Mouse (Mus musculus) cerebellum, postnatal 25 days (tissue): ENCODE measurements at regions not wholly inside any gene's neighbourhood (a gene's known extent, or its start where the extent isn't known, plus 50 kb on each side); places are given as distances from the start of the nearest gene placed in this dataset.
A peak's percentile ranks its signal among the peaks of the same experiment; 100 is the strongest.

ENCODE experiments used
- DNase-seq, 2 experiments: peaks; one replicate each; pipeline ENCODE4 v3.0.0; 2021; ENCODE audit warnings: mixed read lengths in 2 of 2

DNA sequence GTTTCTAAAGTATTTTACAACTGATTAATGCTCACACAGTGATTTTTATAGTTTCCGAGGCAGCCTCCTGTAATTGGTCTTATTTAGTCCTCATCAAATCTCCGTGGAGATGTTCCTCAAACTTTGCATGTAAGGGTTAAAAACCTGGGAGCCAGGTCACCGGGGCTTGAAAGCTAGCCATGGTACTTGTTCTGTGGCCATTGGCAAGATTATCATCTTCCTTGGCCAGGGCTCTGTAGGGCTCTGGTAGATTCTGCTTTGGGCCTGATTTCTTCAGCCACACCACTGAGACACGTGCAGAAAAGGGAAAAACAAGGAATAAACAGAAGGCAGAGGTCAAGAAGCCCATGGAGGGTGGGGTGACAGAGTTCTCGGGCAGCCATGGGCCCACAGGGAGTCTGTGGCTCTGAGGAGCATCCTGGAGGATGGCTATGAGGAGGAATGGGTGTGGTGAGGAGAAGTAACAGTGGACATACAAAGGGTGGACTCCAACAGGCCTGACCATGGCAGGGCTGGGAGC lies 50.7 kb upstream of the Eps8l3 start:
- no peak for DNase-seq

DNA sequence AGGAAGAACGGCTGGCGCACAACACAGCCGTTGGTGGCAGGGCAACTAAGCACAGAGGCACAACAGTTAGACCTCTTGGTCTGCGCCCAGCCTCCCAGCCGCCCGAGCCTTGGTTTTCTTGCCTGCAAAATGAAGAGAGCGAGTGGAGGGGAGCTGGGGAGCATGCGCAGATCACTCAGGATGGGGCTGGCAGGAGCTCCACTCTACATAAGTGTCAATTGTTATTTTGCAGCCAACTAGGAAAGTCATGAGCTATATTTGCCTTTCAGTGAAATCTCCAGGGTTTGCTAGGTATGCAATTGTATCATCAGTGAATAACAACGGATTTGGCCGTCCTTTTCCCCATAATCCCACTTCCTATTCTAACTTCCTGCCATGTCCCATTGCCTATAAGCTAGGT lies 51.6 kb upstream of the Eps8l3 start:
- DNase-seq: peak; percentile 29 to 45

DNA sequence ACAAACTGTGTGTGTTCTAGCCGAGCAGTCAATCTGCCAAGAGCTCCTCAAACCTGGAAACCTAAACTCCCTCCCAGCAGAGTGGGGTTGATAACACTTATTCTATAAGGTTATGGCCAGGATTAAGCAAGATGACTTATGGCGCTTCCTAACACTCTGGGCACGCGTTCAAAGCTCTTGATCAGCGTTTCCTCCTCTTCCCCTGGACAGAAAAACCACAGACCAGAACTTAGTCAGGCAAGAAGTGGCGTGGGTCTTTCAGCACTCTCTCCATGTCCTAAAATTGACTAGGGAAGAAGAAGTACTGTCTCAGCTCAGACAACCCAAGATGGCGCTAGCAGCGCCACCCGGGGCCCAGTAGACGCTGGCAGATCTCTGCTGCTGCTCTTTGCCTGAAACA lies 52.7 kb upstream of the Eps8l3 start:
- no peak for DNase-seq

DNA sequence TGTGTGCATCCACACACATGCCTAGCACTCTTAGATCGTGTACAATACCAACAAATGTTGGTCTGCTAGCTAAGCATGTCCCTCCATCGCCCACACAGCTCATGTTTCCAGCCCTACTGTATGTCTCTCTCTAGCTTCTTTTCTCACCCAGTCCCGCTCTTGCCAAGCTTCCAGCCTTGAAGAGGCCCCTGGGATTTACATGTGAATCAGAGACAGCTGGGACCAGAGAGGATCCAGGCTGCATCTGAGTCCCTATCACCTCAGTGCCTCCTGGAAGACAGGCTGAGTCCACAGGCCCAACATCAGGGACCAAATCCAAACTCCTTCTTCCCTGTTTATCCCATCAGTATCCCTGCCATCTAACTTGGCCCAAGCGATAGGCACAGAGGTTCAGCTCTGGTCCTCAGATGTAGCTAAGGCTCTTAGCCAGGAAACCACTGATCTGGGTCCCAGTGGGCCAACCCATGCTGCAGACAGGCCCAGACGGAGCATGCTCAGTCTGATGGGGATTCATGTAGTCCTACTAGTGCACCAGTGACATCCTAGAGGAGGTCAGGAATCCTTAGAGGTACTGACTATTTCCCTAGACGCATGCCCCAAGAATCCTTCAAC lies 53.3 kb upstream of the Eps8l3 start:
- no peak for DNase-seq

DNA sequence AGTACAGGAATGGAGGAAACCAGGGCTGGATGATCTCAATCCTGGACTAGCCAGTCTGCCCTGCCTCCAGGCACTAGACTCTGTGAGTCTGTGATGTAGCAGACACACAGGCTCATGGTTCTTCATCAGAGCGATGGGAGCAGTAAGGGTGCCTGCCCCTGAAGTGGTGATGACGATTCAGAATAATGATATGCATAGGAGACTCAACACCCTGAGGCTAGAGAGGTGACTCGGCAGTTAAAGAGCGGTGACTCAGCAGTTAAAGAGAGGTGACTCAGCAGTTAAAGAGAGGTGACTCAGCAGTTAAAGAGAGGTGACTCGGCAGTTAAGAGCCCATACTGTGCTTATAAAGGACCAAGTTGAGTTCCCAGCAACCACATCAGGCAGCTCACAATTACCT lies 53.9 kb upstream of the Eps8l3 start:
- no peak for DNase-seq

DNA sequence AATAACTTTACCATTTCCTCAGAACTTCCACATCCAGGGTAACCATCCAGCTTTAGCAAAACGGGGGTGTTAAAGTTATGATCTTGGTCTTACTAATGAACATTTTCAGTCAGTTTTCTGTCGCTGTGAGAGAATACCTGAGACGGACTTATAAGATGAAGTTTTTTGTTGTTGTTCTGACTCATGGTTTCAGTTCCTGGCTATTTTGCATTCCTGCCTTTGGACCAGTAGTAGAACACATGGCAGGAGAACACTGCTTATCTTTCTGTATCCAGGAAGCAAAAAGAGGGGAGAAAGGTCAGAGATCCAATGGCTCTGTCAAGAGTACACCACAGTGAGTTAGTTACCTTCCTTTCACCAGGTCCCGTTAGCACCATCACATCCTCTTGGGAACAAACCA lies 54.5 kb upstream of the Eps8l3 start:
- DNase-seq: no peak

DNA sequence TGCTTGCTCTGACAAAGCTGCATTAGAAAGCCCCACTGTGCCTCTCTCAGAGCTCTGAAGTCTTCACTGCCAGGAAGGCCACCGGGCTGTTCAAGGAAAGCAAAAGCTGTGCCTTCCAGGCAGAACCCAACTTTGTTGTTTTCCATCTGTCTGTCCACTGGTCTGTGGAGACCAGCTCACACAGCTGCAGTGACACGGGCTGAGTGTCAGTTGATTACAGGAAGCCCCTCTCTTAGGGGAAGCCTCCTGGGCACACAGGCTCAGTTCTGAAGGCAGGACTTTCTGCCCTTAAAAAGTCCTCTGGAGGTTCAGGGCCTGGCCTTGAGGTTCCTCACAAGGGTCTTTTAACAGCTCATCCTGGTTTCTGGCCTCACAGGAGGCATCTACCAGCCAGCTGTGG lies 55.1 kb upstream of the Eps8l3 start:
- no peak for DNase-seq

DNA sequence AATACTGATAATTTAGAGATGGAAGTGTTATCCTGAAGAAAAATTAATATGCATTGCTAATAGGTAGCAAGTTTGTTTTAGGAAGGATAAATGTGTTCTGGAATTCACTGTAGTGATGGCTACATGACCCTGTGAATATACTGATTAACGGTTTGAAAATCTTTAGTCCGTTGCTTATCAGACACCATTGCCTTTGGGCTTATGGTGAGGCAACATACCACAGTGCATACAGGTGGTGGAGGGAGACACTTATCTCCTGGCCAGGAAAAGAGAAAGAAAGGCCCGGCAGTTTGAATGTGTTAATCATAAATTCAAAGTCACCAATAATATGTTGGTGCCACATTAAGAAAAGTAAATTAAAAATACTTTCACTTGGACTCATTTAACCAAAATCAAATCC lies 57.4 kb upstream of the Eps8l3 start:
- no peak for DNase-seq

DNA sequence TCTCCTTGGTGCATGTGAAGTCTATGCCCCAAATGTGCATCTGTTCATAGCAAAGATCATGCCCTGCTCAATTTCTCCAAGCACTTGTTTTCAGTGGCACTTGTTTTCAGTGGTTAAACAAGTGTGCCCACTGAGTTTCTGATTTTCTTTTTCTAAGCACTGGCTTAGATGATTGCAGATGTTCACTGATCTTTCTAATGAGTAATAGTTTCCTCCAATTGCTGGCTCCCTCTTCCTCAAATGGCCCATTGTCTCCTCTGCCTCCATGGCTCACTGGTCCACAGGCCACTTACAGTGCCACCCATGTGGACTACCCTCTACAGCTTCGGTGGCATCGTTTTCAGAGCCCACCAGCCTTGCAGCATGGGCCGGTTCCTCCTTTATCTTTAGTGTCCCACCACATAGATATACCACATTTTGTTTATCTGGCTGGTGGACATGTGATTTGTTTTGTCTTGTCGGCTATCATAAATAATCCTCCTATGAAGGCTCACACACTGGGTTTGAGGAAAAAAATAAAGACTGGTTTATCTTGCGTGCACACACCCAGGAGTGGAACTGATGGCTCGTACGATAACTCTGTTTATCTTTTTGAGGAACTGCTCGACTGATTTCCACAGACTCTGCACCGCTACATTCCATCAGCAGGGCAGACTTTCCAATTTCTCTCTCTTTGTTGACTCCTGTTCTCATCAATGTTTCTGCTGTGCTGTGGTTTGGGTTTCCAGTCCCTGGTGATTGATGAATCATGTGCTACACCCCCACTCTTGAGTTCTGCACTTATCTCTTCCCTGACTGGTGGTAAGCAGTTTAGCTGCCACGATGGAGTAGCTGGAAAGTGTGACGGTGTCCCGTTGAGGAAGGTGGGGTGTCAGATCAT lies 58.2 kb upstream of the Eps8l3 start:
- no peak for DNase-seq

DNA sequence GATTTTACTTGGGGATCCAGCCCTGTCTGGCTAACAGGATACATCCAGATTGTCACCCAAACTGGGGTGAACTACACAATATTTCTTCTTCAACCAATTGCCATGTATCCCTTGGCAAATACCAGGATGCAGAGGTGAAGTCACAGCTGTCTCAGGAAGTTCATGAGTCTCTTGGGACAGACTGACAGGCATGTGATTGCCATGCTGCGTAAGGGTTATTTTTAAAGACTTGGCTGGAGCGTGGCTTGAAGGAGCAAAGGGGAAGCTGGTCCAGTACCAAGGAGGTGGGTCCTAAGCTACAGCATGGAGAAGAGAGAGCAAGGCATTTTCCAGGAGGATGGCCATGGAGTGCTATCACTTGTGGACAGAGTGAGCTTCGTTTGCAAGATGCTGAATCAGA lies 55.8 kb upstream of the Csf1 start:
- DNase-seq: no peak

DNA sequence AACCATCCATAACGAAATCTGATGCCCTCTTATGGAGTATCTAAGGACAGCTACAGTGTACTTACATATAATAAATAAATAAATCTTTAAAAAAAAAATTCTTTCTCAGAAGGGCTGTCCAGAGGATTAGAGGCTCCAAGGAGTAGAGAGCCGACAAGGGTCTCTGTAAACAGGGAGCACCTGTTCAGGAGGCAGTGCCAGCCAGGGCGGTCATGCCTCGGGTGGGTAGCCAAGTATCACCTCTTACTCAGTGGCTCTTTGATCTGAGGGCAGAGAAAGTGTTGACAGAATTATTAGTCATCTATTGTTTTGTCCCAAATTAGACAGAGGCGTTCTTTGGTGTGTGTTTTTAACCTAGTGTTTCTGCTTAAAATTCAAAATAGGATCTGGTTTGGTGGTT lies 54.0 kb upstream of the Csf1 start:
- DNase-seq: no peak

DNA sequence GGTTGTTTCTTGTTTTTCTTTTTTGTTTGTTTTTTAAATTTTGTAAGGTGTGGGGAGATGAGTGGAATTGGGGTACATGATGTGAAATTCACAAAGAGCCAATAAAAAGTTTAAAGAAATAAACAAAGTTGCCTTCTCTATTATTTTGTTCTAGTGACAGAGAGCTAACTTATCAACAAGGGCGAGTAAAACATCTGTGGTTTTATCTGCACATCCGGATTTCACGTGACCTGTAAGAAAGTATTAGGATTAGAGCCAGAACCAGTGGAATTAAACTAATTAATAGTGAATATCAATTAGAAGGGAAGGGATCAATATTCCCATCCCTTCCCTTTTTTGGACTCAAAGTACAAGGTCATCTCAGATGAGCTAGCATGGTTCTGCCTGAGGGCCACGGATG lies 52.6 kb upstream of the Csf1 start:
- DNase-seq: no peak

DNA sequence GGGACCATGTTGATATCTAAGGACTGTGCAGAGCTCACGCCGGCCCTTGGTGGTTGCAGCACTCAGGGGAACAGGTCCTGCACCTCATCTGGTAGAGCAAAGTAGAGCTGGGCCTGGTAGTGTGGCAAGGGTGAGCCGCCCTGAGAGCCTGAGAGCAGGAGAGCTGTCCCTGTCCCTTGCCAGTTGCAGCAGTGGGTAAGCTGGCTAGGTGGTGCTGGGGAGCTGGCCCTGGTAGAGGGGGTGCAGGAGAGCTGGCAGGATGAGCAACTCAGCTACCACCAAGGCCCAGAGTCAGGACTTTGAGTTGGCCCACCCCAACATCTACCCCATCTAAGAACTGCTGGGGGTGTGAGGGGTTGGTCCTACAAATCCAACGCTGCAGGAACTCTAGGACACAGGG lies 52.1 kb upstream of the Csf1 start:
- no peak for DNase-seq

DNA sequence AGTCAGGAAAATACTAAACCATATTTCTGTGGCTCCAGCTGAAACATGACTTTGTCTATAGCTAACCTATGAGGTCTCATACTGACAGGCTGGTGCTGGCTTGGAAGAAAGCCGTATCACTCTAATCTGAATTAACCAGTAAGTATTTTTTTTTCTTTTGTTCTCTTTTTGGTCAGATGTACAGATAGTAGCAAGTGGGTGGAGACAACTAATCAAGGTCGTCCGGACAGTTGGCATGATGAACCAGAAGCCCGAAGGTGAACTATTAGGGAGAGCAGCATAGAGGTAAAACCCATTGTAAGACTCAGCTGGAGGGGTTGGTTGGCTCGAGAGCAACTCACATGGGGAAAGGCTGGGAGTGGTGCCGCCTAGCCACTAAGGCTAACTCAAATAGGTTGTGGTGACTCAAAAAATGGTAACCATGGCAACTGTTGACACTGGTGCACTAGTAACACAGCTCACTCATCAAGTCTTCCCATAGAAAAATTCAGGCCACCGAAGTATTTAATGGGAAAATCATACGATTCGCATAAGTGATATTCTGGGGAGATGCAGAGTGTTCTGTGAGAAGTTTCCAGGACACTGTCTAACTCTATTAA lies 50.3 kb upstream of the Csf1 start:
- no peak for DNase-seq
